Mouse (Mus musculus) ovary, postnatal 10 days (tissue): ENCODE data around the gene Mef2a.

ENCODE experiments used
- DNase-seq: peaks from one replicate; pipeline ENCODE4 v3.0.0; 2022; ENCODE audit warnings: low spot score

Mef2a gene

DNA sequence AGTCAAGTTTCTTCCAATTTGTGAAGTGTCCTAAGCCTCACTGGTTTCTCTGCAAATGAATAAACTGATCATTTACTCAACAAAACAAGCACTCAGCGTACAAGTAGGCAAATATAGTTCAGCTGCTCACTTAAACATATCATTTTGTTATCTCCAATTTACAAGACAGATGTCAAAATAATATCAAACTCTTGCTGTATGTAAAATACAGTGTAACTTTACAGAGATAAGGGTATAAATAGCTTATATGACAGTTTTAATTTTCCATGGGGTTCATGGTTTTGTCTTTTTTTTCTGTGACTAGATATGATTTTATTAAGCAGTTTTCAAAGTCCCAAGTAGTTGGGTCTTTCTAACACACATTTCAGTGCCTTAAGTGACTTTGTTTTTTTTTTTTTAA, 127.4 kb downstream of the Mef2a start:
- DNase-seq: no peak

DNA sequence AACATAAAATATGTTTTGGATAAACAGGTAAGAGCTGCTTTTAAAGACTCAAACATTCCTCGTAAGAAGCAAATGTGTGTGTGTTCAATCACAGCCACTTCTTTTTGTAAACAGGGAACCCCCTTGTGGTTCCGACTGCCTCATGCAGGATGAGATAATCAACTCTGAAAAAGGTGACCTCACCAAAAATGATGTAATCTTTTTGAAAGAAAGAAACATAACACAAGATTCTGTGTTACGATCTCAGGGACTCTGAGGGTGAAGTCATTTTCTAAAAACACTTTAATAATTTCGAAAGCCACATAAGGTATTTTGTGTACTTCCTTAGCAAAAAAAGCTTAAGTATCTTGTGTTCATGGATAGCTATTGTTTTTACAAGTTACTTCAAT, 128.8 kb downstream of the Mef2a start:
- DNase-seq: no peak

GRCm38 (mm10) chr7:67243121-67243893, 129.4 kb downstream of the Mef2a start:
- no peak for DNase-seq

DNA sequence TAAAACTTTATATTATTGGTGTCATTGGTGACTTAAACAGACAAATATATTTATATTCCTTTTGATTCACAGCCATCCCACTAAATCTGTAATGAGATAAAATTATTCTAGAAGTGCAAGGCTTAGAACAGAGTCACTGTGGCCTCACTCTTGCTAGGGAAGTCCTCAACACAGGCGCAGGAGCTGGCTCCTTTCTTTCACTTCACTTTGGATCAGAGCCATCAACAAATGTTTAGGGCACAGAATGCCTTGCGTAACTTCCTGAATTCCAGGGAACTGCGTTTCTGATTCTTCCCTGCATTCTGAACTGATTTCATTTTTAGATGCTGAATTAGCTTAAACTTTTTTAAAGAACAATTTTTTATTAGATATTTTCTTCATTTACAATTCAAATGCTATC, 130.7 kb downstream of the Mef2a start:
- no peak for DNase-seq

- DNase-seq: no peak
These were observed 134.9 kb downstream of the Mef2a start for GRCm38 (mm10) chr7:67237752-67238151.

GRCm38 (mm10) chr7:67236351-67236750, 136.3 kb downstream of the Mef2a start:
- DNase-seq: no peak

- no peak for DNase-seq
These were observed 137.9 kb downstream of the Mef2a start for GRCm38 (mm10) chr7:67234797-67235196.

DNA sequence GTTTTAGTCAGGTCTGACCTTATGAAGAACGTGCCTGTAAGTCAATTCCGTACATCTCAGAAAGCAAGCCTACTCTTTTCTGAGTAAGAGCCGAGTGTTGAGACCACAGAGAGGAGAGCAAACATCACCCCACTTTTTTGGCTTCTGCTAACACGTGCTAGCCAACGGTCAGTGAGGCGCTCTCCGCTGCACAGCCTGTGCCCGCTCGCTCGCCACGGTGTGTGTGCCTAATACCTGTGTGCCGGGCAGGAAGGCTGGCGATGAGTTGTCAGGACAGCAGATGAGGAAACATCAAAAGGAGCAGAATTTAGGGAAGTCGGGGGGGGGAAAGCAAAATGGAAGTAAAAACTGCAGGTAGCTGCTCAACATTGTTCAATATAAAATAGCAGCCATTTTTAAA, 140.2 kb downstream of the Mef2a start:
- no peak for DNase-seq

DNA sequence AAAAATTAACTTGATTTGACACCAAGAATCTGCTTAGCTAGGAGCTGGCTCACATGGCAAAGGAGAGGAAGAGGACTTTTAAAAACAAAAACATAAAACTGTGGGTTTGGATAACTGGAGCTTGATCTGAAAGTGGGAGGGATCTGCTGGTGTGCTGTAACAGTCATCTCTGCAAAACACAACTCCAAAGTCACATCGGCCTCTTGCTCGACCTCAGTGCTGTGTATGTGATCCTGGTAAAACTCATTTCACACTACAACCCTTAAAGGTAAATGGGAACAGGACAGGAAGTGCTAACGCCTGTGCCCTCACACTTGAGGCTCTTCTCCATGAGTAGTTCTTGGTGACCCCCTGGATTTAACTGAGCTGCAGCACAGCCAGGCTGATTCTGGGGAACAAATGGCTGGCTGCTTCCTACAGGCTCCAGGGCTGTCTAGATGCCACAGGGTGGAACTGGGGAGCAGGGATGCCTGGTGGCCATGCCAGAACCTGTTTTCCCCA, 142.0 kb downstream of the Mef2a start:
- DNase-seq: no peak

- DNase-seq: no peak
These were observed 142.4 kb downstream of the Mef2a start for GRCm38 (mm10) chr7:67230221-67230620.

DNA sequence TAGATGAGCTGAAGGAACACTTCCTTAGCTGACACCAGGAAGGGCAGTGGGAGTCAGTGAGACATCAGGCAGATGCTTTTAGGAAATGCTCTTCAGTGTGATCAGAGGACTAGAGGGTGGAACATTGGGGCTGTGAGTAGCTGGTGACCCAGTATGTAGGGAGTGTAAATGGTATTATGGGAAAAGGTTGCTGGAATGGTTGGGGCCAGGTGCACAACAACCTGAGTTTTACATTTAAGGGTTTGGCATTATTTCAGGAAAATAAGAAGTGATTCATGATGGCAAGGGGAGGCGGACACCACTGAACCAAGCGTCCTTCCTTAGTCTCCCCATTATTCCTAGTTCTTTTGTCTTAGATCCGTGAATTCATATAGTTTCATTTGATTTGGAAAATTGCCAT, 143.0 kb downstream of the Mef2a start:
- DNase-seq: no peak

DNA sequence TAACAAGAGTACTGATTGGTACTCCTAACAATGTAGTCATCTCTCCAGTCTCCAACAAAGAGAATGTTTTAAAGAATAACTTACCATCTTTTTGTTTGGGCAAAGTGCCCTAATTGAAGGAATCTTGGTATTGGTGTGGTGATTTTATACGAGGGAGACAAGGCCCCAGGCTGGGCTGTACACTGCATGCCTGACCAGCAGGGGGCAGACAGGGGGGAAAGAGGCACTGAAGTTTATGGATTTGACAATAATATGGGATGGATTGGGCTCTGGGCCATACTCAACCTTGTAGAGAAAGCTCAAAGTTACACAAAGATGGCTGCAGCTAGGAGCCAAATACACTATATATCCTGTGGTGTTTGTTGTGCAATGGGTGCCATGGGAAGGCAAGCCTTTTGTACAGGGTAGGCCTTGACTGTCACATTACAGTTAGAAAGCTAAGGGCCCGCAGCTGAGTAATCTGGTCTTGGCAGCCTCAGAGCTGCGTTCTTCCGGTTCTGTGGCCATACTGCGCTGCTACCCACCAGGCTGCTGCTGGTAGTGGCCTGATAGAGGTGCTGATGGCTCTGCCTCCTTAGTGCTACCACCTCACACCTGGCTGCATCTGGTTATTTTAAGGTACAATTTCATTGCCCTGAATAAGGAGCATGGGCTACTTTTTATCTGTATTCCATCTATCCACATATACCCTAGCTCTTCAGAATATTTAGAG, 143.6 kb downstream of the Mef2a start:
- DNase-seq: no peak

GRCm38 (mm10) chr7:67228390-67228789, 144.3 kb downstream of the Mef2a start:
- DNase-seq: no peak

GRCm38 (mm10) chr7:67227538-67227937, 145.1 kb downstream of the Mef2a start:
- no peak for DNase-seq

- no peak for DNase-seq
These were observed 146.6 kb downstream of the Mef2a start for GRCm38 (mm10) chr7:67225943-67226625.

DNA sequence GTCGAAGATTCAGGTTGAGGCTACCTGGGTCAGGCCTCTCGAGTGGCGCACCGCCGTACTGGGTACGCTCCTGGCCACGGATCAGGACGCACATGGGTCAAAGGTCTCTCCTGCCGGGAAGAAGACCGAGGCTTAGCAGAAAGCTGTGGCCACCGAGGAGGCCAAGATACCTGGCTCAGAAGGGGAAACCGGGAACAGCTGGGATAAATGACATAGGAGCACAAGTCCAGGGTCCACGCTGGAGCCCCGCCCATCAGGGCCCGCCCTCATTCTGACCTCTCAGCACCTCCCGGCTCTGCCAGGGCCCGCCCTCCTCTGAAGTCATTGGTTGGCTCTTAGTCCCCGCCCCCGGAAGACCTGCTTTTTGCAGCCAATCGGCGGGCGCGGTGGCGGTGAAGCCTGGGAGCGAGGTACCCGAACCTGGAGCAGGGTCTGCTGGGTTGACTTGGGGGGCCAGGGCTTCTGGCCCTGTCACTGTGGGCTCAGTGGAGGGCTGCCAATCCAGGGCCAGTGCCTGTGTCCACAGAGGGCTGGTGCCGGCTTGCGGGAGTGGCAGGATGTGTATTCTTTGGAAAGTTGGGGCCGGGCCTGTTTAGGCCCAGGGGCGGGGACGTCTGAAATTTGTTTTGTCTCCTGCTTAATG, 150.3 kb downstream of the Mef2a start, which contains the start of gene Lysmd4:
Gene Lysmd4, plus strand, starts transcription at position 325 of the 643 bp plus-strand sequence.
- peak; percentile 92 for DNase-seq

DNA sequence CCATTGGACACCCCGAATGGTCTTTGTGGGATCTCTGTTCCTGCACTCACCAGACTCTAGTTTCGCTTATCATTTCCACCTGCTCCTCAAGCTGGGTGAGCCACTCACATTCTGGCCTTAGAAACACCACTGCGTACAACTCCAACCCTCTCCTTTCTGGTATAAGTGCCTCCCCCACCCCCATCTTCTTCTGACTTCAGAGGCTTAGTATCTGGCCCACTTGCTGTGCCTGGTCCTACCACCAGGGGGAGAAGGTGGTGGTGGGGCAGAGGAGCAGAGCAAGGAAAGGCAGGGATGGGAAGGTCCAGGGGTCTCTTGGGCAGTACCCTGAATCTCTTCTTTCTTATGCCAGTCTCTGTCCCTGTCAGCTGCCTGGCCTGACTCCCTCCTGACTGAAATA, 155.6 kb downstream of the Mef2a start:
- no peak for DNase-seq

- DNase-seq: no peak
These were observed 156.3 kb downstream of the Mef2a start for GRCm38 (mm10) chr7:67216351-67216750.

DNA sequence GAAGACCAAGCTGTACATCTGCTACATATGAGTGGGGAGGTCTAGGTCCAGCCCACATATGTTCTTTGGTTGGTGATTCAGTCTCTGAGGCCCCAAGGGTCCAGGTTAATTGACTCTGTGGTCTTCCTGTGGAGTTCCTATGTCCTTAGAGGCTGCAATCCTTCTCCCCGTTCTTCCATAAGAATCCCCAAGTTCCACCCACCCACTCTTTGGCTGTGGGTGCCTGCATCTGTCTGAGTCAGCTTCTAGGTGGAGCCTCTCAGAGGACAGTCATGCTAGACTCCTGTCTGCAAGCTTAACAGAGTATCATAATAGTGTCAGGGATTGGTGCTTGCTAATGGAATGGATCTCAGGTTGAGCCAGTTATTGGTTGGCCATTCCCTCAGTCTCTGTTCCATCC, 159.1 kb downstream of the Mef2a start:
- DNase-seq: no peak

DNA sequence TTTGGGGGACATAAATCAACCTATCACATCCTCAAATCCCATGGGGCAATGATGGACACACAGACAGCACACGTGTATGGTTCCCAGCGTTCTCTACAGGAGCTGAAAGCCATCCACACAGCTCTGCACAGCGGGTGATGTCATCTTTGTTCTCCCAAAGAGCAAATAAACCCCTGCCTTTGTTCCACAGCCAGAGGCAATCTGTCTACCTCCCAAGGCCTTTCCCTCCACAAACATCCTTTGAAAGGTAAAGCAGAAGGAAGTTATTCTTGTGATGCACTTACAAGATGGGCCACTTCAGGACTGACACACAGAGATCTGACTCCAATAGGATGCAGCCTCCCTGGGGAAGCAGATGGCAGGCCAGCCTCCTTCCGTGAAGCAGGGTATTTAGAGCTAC, 160.7 kb downstream of the Mef2a start:
- no peak for DNase-seq

DNA sequence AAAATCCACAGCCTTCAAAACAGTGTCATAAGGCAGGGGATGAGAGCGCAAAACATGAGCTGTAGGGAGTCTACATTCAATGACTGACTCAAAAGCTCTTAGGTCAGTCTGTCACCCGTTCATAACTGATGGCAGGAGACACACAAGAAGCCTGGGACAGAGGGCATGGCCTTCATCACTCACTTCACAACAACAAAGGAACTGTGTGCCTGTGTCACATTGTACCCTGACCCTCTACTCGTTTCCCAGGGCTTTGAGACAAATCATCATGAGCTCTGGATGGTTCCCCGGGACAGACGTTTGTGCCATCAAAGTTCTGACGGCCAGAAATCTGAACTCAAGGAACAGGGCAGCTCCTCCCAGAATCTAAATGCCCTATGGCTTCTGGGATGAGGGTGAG, 161.3 kb downstream of the Mef2a start:
- DNase-seq: no peak
